In the genomic region with DNA sequence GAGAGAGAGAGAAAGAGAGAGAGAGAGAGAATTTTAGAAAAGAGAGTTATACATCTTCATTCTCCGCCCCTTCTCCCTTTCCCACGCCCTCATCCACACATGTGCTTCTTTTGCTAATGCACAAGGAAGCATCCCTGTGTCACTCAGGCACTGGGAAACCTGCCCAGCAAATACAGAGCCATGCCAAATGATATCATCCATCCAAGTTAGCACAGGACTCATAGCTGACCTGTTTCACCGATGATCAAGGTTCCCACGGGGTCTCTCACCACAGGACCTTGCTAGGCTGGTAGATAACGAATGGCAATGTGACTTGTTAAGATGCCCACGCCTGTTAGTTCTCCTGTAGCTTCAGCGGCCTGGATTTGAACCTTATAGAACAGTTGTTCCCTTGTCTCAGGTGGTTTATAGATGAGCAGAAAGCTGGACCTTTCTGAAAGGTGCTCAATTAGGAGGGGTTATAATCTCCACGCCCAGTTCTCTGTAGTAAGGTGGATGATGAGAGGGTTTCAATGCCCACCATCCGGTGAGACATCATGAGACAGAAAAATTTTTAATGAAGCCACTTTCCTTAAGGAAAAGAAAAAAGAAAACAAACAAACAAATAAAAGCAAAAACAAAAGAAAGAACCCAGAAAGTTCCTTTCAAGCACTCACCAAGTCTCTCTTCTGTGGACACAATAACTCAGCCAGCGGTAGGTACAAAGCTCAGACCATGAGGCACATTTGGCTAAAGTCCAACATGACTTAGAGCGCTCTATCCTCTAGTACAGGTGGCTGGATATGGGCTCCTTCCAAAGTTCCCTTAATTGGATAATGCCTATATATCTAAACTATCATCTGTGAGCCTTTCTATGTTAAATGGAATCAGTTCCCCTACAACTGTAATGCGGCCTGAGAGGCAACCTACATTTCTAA, we compare ENCODE assay signal across 10 mouse cellular contexts. TPM values are rescaled to one million over a fixed set of nuclear protein-coding genes. Genes with fewer than 3 reads are reported as not detected.
DNase-seq lines count a peak whose midpoint lies in the region; ATAC-seq and TF ChIP-seq lines count a peak whose summit lies in the region.
"Had no signal": no experiment of that assay in that cellular context is flagged by ENCODE, and none has a peak within 500 bp of the region (broad histone marks: within the 10 kb centered on the region; RNA-seq: fewer than 3 reads in every experiment).

No protein-coding gene starts in this region.

- no peaks in the 10 kb centered on the region for H3K36me3 ChIP-seq in hindbrain, embryonic 12.5 days
- H3K36me3 ChIP-seq in liver, embryonic 12.5 days, result no peaks in the 10 kb centered on the region
- H3K36me3 ChIP-seq: limb, embryonic 12.5 days had no signal

- no peaks in the 10 kb centered on the region for H3K27me3 ChIP-seq in hindbrain, embryonic 12.5 days
- H3K27me3 ChIP-seq in liver, embryonic 12.5 days (replicated peaks), result no peaks in the 10 kb centered on the region
- H3K27me3 ChIP-seq: limb, embryonic 12.5 days had no signal

- H3K9ac ChIP-seq in hindbrain, embryonic 12.5 days, result no peak overlapping the region
- peak overlapping the region; percentile 28 for H3K9ac ChIP-seq in liver, embryonic 12.5 days
- H3K9ac ChIP-seq: limb, embryonic 12.5 days had no signal

- H3K9me3 ChIP-seq in hindbrain, embryonic 12.5 days (replicated peaks), result no peaks in the 10 kb centered on the region
- H3K9me3 ChIP-seq in liver, embryonic 12.5 days (replicated peaks), result no peaks in the 10 kb centered on the region
- H3K9me3 ChIP-seq: limb, embryonic 12.5 days had no signal

- peak overlapping the region; percentile 68 for H3K27ac ChIP-seq in hindbrain, embryonic 12.5 days
- H3K27ac ChIP-seq in liver, embryonic 12.5 days, result peak overlapping the region; percentile 80
- H3K27ac ChIP-seq: limb, embryonic 12.5 days had no signal

- TF ChIP-seq CTCF in brain, embryonic 14.5 days (IDR thresholded peaks at IDR 0.05; ENCODE audit: borderline replicate concordance, extremely low read depth, insufficient read depth, insufficient read length), result no peak

- no peak overlapping the region for H3K4me3 ChIP-seq in hindbrain, embryonic 12.5 days
- no peak overlapping the region for H3K4me3 ChIP-seq in liver, embryonic 12.5 days
- H3K4me3 ChIP-seq: limb, embryonic 12.5 days had no signal

- H3K4me2 ChIP-seq in hindbrain, embryonic 12.5 days (replicated peaks), result no peak overlapping the region
- H3K4me2 ChIP-seq in liver, embryonic 12.5 days, result peak overlapping the region; percentile 10; the same call in 1 of the 2 replicates
- H3K4me2 ChIP-seq: limb, embryonic 12.5 days had no signal

- 82% methylated on average over 12 of the region's 12 CpGs for WGBS in hindbrain, embryonic 12.5 days
- 67% methylated on average over 12 of the region's 12 CpGs for WGBS in liver, embryonic 12.5 days (ENCODE audit: insufficient replicate concordance)

- ATAC-seq in hindbrain, embryonic 12.5 days (ENCODE audit: low FRiP score), result no peak; the same call in 1 of the 2 replicates
- peak; percentile 15; the same call in 1 of the 2 replicates for ATAC-seq in liver, embryonic 12.5 days

- peak; percentile 35 for DNase-seq in kidney, adult 11 months
- no peak for DNase-seq in kidney, postnatal 4 days
- DNase-seq in brain, embryonic 14.5 days (ENCODE audit: low read depth), result peak; percentile 45
- no peak for DNase-seq in adrenal gland, postnatal 36 days
- no peak for DNase-seq in layer of hippocampus, adult 9-10 months (ENCODE audit: low spot score)
- DNase-seq in ovary, adult 18-20 months (ENCODE audit: low spot score), result no peak
- DNase-seq: cerebellum, adult 9-10 months had no signal

- peaks cover 17% of the 10 kb centered on the region for H3K4me1 ChIP-seq in hindbrain, embryonic 12.5 days
- H3K4me1 ChIP-seq in liver, embryonic 12.5 days, result peaks cover 74% of the 10 kb centered on the region
- H3K4me1 ChIP-seq: limb, embryonic 12.5 days had no signal

- no peak for TF ChIP-seq POLR2A in brain, embryonic 14.5 days (IDR thresholded peaks at IDR 0.05; ENCODE audit: borderline replicate concordance, extremely low read depth, insufficient read depth, insufficient read length, poor library complexity, severe bottlenecking)

RNA-seq across cellular contexts. Expression of a gene that starts 57.1 kb away (rescaled TPM):
- polyA plus RNA-seq in brain, embryonic 14.5 days (2012; rRNA removed), result 8.7 and 12.8 TPM in 2 replicates
- 12.8 and 15.2 TPM in 2 replicates for polyA plus RNA-seq in hindbrain, embryonic 12.5 days (2016; fragmentation: Nextera tagmentation; extraction: Ambion mirVana)
- 57.2 and 59.8 TPM in 2 replicates for polyA plus RNA-seq in liver, embryonic 12.5 days (2016; fragmentation: Nextera tagmentation; extraction: Ambion mirVana)
- total RNA-seq in adrenal gland, postnatal 36 days (2021), result 10 to 100 TPM; 31.1 to 51.6 TPM

Comparison
In these comparisons a context has a peak if more than half of its experiments do, and no peak if none do; other contexts are left out.
1. DNase-seq: peak in kidney, adult 11 months (single experiment) and brain, embryonic 14.5 days (single experiment); none in kidney, postnatal 4 days (0 of 2), adrenal gland, postnatal 36 days (0 of 2), layer of hippocampus, adult 9-10 months (single experiment) and ovary, adult 18-20 months (single experiment).